Mouse (Mus musculus): Measurements from ENCODE around the gene Efl1.
A peak's percentile ranks its signal among the peaks of the same experiment; 100 is the strongest.

The Efl1 gene

GRCm38 (mm10) chr7:82811140-82811851 lies 162.9 kb downstream of the Efl1 start:
- DNase-seq (ENCODE audit: extremely low spot score), result peak; percentile 5

GRCm38 (mm10) chr7:82812186-82813155 lies 164.1 kb downstream of the Efl1 start:
- DNase-seq (ENCODE audit: extremely low spot score), result no peak

- DNase-seq (ENCODE audit: extremely low spot score), result no peak
Observed at GRCm38 (mm10) chr7:82819541-82819940, 171.1 kb downstream of the Efl1 start.

GRCm38 (mm10) chr7:82820661-82821060 lies 172.2 kb downstream of the Efl1 start:
- DNase-seq (ENCODE audit: extremely low spot score), result no peak

GRCm38 (mm10) chr7:82821501-82821900 lies 173.1 kb downstream of the Efl1 start:
- DNase-seq (ENCODE audit: extremely low spot score), result no peak

- DNase-seq (ENCODE audit: extremely low spot score), result no peak
Observed at GRCm38 (mm10) chr7:82822528-82822927, 174.1 kb downstream of the Efl1 start.
